Mouse (Mus musculus) right cerebral cortex, adult 2 months (tissue): ENCODE measurements around the gene Gm21900.
"Not testable (repeated sequence)": the region's sequence is repeated elsewhere in the genome, so short reads cannot be mapped to it uniquely, and the experiment has no call there.

Source experiments
- DNase-seq, 2 experiments: peaks; one replicate each; pipeline ENCODE4 v3.0.0; 2021 to 2022; ENCODE audit warnings: low spot score in 2 of 2

Gm21900 gene

GRCm38 (mm10) chrY:10616061-10616460 is at the start of gene Gm21900:
TSS of gene Gm21900 (plus strand) at chrY:10616361.
- not testable (repeated sequence) for DNase-seq

- DNase-seq = peak in 1 of 2 experiments; percentile 1
Observed at GRCm38 (mm10) chrY:10643516-10643915, 27.4 kb downstream of the Gm21900 start.
